Mouse (Mus musculus) brain, embryonic 14.5 days (tissue): ENCODE measurements at regions not wholly inside any gene's neighbourhood (a gene's known extent, or its start where the extent isn't known, plus 50 kb on each side); places are given as distances from the start of the nearest gene placed in this dataset.

Experiments used
- DNase-seq: peaks from one replicate; pipeline ENCODE4 v3.0.0-alpha.2; 2011; ENCODE audit warnings: low read depth
- CTCF ChIP-seq: fragments of 200-500 bp; IDR thresholded peaks from 2 replicates; pipeline ENCODE4 v1.5.1; 2012; ENCODE audit warnings: inconsistent platforms, mild to moderate bottlenecking, moderate library complexity, borderline replicate concordance; ENCODE audit not compliant: insufficient read depth, insufficient read length; ENCODE audit errors: extremely low read depth
- POLR2A ChIP-seq: fragments of 200-500 bp; IDR thresholded peaks from 2 replicates; pipeline ENCODE4 v1.6.1; 2012; ENCODE audit warnings: mild to moderate bottlenecking, inconsistent platforms, borderline replicate concordance; ENCODE audit not compliant: poor library complexity, insufficient read depth, insufficient read length, severe bottlenecking; ENCODE audit errors: extremely low read depth

DNA sequence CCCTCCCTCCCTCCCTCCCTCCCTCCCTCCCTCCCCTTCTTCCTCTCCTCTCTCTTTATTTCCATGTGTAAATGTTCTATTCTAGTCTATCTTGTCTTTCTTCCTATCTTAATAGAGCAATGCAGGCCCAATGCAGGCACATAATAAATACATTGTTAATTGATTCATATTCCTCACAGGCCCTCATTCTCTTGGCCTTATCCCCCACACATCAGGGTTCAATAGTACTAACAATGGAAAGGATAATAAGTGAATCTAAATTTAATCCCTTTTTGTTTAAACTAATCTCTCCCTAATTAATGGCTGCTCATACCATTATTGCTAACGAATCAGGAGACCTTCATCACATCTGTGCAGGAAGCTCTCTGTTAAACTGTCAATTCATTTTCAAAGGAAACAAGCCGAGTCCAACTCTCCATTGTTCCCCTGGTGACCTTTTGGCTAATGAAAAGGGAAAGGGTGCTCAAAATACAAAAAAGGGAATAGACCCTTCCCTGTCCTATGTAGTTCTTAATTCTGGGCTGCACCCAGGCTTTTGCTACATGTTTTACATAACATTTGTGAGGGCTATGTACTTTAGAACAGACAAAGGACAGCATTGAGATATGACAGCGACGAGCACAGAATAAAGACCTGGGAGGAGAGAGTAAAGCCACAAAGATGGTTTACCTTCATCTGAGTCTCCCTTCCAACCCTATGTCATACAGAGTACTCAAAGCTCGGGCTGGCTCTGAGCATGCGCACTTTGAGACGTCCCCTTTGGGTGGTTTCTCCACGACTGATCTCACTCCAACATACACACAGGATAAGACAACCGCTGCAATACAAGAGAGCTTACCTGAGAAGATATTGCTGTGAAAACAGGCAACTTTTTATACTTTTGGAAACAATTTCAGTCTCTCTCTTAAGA lies 370.3 kb upstream of the Frg1 start:
- TF ChIP-seq POLR2A (no peak), CTCF (no peak)
- DNase-seq: peak; percentile 46

GRCm38 (mm10) chr8:41785977-41786376 lies 369.1 kb upstream of the Frg1 start:
- DNase-seq: no peak
- TF ChIP-seq POLR2A (no peak), CTCF (no peak)

DNA sequence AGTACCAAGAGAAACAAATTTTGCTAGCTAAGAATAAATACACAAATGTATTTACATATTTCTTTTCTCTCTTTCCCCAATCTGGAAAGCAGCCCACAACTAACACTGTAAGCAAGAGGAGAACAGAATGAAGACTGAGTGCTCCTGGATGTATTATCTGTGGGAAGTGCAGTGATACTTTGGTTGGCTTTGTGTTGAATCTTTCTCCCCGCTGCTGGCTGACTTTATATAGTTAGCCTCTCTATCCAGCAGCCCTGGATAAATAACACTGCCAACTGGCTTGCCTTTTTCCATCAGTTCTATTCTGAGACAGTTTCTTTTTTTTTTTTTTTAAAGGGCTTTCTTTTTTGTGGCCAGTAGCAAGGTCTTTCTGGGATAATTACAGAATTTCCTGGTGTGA lies 366.0 kb upstream of the Frg1 start:
- no peak for TF ChIP-seq CTCF
- no peak for DNase-seq

- DNase-seq: no peak
- TF ChIP-seq POLR2A: no peak
- no peak for TF ChIP-seq CTCF
Observed at GRCm38 (mm10) chr8:41779459-41779858, 362.6 kb upstream of the Frg1 start.

DNA sequence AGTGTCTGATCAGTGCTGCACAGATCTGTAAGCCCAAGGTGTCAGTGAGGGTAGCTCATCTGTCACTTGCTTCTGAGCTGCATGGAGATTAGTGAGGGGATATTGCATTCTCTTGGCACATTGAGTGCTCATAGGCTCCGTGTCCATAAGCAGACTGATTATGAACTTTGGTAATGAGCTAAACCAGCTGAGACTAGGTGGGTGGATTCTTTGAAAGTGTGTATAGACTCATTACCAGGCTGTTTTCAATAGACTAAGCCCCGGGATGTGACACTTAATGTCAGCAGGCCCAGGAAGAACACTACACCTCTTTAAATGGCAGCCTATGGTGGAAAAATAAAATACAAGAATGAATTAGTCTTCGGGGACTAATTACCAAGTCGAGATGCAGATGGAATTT lies 354.9 kb upstream of the Frg1 start:
- TF ChIP-seq POLR2A (no peak), CTCF (no peak)
- peak; percentile 48 for DNase-seq

DNA sequence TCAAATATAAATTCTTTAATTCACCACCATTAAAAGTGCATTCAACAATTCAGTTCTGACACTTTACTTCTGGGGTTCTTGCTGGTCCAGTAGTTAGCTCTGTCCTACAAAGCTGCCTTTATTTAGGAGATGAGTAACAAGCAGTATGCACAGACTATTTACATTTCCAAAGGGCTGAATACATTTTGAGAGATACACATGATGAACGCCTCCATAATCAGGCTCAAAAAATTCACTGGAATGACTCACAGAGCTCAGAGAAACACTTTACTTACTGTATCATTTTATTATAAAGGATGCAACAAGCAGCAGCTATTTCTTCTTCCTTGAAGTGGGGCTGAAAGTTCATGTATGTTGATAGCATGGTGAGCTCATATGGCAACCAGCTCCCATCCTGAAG lies 336.6 kb upstream of the Frg1 start:
- DNase-seq: no peak

DNA sequence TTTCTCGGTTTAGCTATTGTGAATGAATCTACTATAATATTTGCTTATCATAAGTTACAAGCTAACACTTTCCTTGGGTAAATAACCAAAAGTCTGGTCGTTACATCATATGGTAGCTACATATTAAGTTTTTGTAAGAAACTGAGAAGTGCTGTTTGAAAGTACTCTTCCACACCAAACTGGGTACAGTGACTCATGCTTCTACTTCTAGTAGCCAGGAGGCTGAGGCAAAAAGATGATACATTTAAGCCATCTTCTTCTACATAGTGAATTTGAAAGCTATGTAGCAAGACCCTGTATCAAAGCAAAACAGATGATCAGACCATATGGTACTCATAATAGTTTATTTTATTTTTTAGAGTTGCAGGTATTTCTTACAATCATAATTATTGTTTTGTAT lies 335.8 kb upstream of the Frg1 start:
- no peak for DNase-seq
- TF ChIP-seq POLR2A (no peak), CTCF (no peak)

More for the DNA sequence above, 336.6 kb upstream of the Frg1 start:
- TF ChIP-seq POLR2A (no peak), CTCF (no peak)

GRCm38 (mm10) chr8:41747024-41747423 lies 330.1 kb upstream of the Frg1 start:
- no peak for TF ChIP-seq POLR2A
- no peak for TF ChIP-seq CTCF
- DNase-seq: no peak

DNA sequence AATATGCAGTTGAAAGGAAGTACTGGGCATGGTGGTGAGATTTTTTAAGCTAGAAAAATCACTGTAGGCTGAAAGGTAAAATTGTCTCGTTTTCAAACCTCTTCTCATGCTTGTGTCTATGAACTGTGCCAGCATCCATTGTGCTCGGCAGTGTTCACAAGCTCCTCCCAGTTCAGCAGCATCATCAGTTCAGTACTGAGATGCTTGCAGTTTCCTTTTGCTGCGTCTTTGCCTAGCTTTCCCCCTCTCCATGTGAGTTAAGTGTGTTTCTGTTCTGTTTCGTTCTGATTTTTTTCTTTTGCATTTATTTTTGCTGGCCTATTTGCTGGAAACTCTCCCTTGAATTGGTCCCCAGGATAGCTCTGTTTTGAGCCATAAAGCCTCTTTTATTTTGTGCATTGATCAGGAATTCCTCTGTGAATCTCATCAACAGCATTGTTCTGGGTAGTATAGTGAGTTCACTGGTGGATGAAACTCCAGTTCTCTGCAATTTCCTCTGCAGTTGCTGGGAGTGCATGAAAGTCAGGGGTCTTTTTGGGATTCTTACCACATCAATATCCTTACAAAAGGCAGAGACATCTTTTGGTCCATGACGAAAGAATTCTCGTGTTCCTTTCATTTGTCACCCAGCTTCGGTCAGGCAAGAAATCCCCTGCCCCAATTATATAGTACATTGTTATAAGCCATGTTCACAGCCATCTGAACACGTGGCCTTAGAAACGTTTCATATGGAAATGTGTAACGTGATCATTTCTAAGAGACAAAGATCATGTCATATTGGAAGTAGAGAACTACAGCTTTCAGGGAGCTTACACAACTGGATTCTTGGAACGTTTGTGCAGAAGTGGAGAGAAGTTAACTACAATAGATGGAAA lies 326.2 kb upstream of the Frg1 start:
- DNase-seq: peak; percentile 83
- TF ChIP-seq POLR2A: no peak
- no peak for TF ChIP-seq CTCF

DNA sequence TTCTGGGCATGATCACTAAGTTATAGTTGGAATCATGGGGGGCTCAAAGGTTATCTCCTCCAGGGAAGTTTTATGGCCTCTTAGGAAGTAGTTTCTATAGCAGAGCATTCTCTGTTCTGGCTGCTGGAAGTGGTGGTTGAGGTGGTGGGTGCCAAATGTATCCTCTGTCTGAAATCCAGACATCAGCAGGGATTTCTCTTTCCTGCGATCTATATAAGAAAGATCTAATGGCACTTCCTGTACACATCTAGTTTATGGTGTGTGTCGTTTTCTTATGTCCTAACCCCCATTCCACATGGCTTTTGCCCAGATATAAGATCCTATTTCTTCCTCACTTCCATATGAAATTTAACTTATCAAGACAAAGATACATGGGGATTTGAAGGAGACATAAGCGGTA lies 300.1 kb upstream of the Frg1 start:
- no peak for TF ChIP-seq CTCF
- TF ChIP-seq POLR2A: no peak

DNA sequence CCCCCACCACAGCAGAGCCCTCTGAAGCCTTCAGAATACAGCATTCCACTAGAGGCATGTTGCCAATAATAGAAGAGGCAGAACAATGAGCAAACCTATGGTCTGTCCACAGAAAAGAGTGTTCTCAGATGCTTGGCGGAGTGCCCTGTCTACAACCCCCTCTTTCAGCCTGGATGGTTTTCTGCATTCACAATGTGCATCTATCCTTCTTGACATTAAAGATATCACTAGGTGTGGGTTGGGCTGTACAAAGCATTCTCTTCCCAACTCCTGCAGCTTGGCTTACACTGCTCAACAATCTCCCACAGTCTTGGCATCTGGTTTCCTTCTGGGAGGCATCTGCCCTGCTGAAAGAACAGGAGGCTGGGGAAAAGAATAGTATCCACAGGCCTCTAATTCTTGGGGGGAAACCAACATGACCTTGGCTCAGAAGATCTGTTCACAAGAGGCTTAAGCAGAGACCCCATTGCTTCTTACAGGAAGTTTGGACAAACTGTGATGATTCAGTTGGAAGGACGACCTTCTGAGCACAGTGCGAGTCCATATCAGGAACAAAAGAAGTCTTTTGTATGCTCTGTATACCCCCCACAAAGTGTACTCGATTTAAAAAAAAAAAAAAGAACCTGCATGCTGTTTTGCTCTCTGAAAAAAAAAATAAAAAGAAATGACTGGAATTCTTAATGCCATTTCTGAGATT lies 296.9 kb upstream of the Frg1 start:
- DNase-seq: peak; percentile 89
- no peak for TF ChIP-seq POLR2A
- TF ChIP-seq CTCF: no peak

More for the DNA sequence above, 300.1 kb upstream of the Frg1 start:
- no peak for DNase-seq
